Mouse (Mus musculus) liver (tissue): ENCODE data around the gene Elmod1.
A peak's percentile ranks its signal among the peaks of the same experiment; 100 is the strongest.

Experiments used
- DNase-seq: peaks from one replicate; pipeline ENCODE4 v3.0.0-alpha.2; 2020; ENCODE audit warnings: mixed read lengths

Elmod1 gene

GRCm38 (mm10) chr9:53906798-53907197 is 68.3 kb downstream of the Elmod1 start:
- DNase-seq, result no peak

GRCm38 (mm10) chr9:53905418-53905817 is 69.7 kb downstream of the Elmod1 start:
- no peak for DNase-seq

GRCm38 (mm10) chr9:53903215-53903842 is 71.8 kb downstream of the Elmod1 start:
- DNase-seq, result no peak

GRCm38 (mm10) chr9:53899836-53900235 is 75.3 kb downstream of the Elmod1 start:
- DNase-seq, result no peak

GRCm38 (mm10) chr9:53895827-53896226 is 79.3 kb downstream of the Elmod1 start:
- DNase-seq, result no peak

- DNase-seq, result peak; percentile 14
Observed at GRCm38 (mm10) chr9:53890075-53890474, 85.0 kb downstream of the Elmod1 start.

GRCm38 (mm10) chr9:53883588-53884280 is 91.4 kb downstream of the Elmod1 start:
- no peak for DNase-seq

- DNase-seq, result no peak
Observed at GRCm38 (mm10) chr9:53877423-53877822, 97.7 kb downstream of the Elmod1 start.

GRCm38 (mm10) chr9:53873239-53873638 is 101.9 kb downstream of the Elmod1 start:
- no peak for DNase-seq
